Mouse (Mus musculus) right cerebral cortex, adult 18-20 months (tissue): Measurements from ENCODE around the gene Tmem9.

Experiments
- DNase-seq: peaks from one replicate; pipeline ENCODE4 v3.0.0; 2022; ENCODE audit warnings: mixed read lengths

The Tmem9 gene

DNA sequence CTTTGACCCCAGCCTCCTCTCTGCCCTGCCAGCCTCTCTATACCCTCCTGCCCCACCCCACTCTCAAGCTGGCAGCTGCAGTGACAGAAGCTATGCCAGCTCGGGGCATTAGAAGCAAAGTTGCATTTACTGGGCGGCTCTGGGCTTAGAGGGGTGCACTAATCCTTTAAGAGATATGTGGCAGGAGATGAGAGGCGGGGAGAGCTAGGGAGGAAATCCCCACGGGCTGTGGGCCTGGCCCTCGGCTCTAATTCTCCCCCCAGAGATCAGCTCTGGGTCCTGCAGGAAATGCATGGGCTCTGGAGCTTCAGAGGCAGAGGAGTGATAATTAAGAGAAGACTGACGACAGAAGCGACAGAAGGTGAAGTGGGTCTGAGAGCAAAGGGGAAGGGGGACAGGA is 25.0 kb downstream of the Tmem9 start:
- DNase-seq: no peak

DNA sequence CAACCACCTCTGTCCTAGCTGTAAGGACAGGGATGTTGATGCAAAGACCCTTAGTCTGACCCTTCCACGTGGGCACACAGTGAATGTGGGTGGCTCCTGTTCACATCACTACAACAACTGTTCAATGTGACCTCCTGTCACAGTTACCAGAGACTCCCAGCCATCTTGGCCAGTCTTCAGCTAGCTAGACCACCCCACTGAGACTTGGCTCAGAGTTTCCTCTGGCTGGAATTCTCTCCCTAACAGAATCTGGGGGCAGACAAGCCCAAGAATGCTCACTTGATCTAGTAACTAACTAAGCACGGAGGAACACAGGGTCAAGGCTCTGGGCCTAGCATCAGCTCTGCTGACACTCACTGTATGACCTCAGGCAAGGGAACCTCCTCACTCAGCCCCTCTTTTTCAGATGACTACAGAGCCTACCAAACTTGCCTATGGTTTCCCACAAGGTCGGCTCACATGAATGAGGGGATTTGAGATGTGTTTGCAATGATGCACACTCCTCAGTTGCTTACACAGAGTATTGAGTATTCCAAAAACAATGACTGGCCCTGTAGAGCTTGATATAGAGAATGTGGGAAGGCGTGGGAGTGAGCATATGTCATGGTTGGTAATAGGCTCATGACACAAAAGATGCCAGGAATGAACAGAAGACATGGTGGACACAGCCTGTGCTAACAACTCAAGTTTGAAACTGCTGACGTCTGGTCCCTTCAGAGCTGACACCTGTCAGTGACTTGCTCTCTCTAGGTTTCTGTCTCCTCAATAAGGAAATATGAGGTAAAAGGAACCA is 31.0 kb downstream of the Tmem9 start:
- peak; percentile 64 for DNase-seq

- DNase-seq: no peak
These were observed 32.5 kb downstream of the Tmem9 start for GRCm38 (mm10) chr1:136040452-136040851.

DNA sequence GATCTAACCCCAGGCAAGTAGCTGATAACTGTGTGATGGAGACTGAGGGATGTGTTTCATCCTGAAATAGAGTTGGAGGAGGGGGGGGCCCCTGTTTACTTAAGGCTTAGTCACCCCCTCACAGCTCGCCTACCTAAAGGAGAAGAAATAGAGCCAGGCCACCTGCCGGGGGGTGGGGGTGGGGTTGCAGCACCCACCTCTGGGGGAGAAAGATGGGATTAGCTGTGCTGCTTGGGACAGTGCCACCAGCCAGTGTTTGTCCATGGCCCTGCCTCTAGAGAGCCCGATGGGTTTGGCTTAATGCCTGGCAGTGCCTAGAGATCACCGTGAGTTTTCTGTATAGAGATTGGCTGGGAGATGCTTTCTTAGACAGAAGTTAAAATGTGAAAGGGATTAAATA is 32.9 kb downstream of the Tmem9 start:
- no peak for DNase-seq

DNA sequence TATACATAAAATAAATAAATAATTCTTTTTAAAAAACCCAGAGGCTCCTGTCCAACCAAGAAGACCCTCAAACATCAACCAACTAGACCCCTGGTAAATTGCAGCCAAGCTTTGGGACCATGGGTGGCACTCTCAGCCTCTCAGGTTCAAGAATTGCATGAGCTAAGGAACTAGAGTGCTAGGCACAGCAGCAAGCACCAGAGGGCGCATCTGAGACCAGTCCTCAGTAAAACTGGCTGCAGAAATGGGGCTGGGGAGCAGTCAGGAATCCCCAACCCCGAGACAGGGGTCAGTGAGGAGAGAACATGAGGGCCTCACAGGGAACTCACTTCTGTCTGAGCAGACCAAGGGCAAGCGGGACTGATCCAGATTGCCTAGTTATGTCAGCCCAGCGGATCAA is 37.8 kb downstream of the Tmem9 start:
- DNase-seq: peak; percentile 55

GRCm38 (mm10) chr1:136047432-136047831 is 39.5 kb downstream of the Tmem9 start:
- DNase-seq: no peak

DNA sequence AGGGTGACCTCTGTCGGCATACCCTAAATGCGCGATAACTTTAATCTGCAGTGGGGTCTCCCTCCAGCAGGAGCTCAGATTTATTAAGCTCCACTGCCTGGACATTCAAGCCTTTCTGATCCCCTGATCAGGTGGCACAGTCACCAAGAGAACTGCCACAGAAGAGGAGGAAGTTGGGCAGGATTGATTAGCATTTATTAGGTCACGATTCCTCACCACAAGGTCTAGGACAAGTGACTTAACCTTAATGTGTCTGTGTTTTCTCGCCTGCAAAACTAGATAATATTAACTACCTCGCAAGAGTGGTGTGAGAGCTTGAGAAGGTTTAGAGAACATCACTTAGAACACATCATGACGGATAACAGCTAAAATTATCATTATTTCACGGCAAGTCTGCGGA is 39.9 kb downstream of the Tmem9 start:
- no peak for DNase-seq

DNA sequence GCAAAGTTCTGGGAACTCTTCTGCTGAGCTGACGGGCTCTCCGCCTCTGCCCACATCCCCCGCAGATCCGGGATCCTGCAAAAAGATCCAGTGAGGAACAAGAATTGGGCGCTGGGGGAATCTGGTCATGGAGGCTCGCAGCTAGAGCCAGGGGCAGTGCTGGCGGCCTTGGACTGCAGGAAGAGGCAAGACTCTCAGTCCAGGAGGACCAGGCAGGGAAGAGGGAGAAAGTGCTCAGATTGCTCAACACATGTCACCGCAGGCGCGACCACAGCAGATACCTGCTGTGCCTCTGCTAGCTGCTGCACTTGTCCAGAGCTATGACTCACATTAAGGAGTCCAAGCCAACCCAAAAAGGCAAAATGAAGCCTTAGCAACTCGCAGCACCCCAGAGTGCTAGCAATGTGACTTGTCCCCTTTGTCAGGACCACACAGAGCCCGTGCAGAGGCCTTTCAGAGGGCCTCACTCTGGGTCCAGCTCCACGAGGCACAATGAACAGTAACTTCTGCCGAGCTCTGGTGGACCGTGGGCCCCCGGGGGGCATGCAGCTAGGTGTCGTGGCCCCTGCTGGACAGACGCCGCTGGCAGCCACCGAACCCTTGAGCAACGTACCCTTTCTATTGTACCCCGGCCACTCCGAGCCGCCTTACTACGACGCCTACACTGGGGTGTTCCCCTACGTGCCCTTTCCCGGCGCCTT is 42.5 kb downstream of the Tmem9 start, which contains the start of gene Ascl5:
Gene Ascl5 (plus strand): TSS at position 493 of the 701 bp plus-strand sequence.
- peak; percentile 62 for DNase-seq

DNA sequence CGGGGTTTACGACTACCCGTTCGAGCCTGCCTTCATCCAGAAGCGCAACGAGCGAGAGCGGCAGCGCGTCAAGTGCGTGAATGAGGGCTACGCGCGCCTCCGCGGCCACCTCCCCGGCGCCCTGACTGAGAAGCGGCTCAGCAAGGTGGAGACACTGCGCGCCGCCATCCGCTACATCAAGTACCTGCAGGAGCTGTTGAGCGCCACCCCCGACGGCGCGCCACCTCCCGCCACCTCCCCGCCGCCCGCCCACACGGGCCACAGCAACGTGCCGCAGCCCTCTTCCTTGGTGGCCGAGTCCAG is 43.0 kb downstream of the Tmem9 start:
- DNase-seq: peak; percentile 60

- DNase-seq: peak; percentile 85
These were observed 43.5 kb downstream of the Tmem9 start for GRCm38 (mm10) chr1:136051465-136051864.

- no peak for DNase-seq
These were observed 44.6 kb downstream of the Tmem9 start, which contains the start of gene Cacna1s for GRCm38 (mm10) chr1:136052547-136052946. Cacna1s (plus strand) TSS chr1:136052750.

GRCm38 (mm10) chr1:136055771-136056170 is 47.8 kb downstream of the Tmem9 start:
- DNase-seq: peak; percentile 74

GRCm38 (mm10) chr1:136058594-136058993 is 50.6 kb downstream of the Tmem9 start:
- no peak for DNase-seq

GRCm38 (mm10) chr1:136061041-136061789 is 53.3 kb downstream of the Tmem9 start:
- DNase-seq: peak; percentile 78

- DNase-seq: no peak
These were observed 53.8 kb downstream of the Tmem9 start for GRCm38 (mm10) chr1:136061790-136062141.

- peak; percentile 69 for DNase-seq
These were observed 56.0 kb downstream of the Tmem9 start for GRCm38 (mm10) chr1:136063991-136064390.

- DNase-seq: no peak
These were observed 58.7 kb downstream of the Tmem9 start for GRCm38 (mm10) chr1:136066621-136067020.

- DNase-seq: no peak
These were observed 59.6 kb downstream of the Tmem9 start for GRCm38 (mm10) chr1:136067579-136067978.

- peak; percentile 25 for DNase-seq
These were observed 68.1 kb downstream of the Tmem9 start for GRCm38 (mm10) chr1:136076086-136076485.

GRCm38 (mm10) chr1:136077656-136078055 is 69.7 kb downstream of the Tmem9 start:
- no peak for DNase-seq

DNA sequence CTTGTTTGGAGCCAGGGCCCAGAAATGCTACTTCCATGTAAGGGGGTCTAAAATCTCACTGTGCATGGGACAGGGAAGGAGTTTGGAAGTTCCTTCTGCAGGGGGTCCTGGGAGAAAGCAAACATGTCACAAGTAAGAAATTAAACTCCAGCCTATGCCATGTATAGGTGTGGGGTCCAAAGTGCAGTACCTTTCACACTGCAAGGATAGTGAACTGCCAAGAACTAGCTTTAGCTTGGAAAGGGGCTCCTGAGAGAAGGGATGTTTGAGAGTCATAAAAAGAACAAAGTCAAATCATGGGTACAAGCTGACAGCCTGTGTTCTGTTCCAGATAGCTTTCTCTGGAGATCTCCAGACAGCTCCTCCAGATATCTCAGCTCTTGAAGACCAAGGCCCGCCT is 73.2 kb downstream of the Tmem9 start:
- no peak for DNase-seq
